Mouse (Mus musculus): ENCODE data around the gene Smarca4. TPM values are rescaled to one million over a fixed set of nuclear protein-coding genes. Genes with fewer than 3 reads are reported as not detected.
A peak's percentile ranks its signal among the peaks of the same experiment; 100 is the strongest.

Gene Smarca4
- total RNA-seq (2014; rRNA removed) (162 and 180 TPM in 2 replicates), polyA plus RNA-seq (2015; fragmentation: Nextera tagmentation; extraction: Ambion mirVana) (76.2 and 92.5 TPM in 2 replicates)

DNA sequence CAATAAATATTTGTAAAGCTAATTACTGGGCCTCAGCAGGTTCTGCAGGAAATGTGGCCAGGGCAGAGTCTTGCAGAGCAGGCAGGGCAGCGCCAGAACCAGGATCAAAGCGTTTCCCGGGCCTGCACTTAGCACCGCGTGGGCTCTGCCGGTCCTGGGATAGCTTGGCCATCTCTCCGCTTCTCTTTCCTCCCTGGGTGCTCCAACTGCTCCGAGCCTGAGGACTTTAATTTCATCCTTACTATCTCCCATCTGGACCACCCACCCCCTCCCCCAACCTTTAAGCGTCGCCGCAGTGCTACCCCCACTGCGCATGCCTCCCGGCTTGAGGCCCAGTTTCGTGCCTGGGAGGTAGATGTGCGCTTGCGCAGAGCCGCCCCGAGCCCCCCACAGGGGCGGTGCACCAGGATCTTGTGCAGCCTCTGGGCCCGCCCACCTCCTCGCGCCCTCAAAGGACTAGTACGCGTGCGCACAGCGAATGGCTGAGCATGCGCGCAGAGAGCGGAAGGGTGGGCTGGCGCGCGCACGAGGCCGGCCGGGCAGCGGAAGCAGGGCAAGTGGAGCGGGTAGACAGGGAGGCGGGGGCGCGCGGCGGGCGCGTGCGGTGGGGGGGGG lies at the start of gene Smarca4:
Gene Smarca4, plus strand, starts transcription at position 553 of the 615 bp plus-strand sequence.
- TF ChIP-seq CTCF (IDR thresholded peaks at IDR 0.05; ENCODE audit: low read depth): no peak
- peak within 1 kb of the TSS; percentile 99 for H3K9ac ChIP-seq
- DNase-seq (peak; percentile 100), ATAC-seq (peak; percentile 96)
- H3K4me1 ChIP-seq (ENCODE audit: insufficient read depth): peaks cover 27% of the 10 kb centered on the region
- no peaks in the 10 kb centered on the region for H3K27me3 ChIP-seq (ENCODE audit: insufficient read depth, low read length)
- no peaks in the 10 kb centered on the region for H3K9me3 ChIP-seq (ENCODE audit: low read length)
- WGBS: 3% methylated on average over 45 of the region's 45 CpGs
- H3K4me2 ChIP-seq (ENCODE audit: low read depth): peak within 1 kb of the TSS; percentile 75
- H3K4me3 ChIP-seq (ENCODE audit: low read depth, low read length): peak within 1 kb of the TSS; percentile 74
- H3K36me3 ChIP-seq (ENCODE audit: insufficient read depth): no peaks in the 10 kb centered on the region
- peak within 1 kb of the TSS; percentile 99 for H3K27ac ChIP-seq (ENCODE audit: low read depth, low read length)

DNA sequence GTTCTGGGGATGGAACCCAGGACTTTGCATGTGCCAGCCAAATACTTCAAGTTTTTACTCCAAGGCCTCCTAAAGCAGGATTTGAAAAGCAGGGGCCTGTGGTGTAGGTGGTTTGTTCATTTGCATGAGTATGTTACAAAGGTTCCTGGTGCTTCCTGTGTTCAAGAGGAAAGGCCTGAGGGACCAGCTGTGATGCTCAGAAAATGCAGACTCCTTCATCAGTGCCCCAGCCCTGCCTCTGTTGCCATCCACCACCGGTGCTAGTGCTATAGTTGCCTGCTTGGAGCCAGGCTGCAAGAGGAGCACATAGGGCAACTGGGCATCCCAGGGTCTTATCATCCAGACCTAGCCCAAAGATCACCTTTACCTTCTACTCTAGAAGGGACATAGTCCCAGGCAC lies 49.4 kb upstream of the Smarca4 start:
- Histone ChIP-seq H3K4me2 (ENCODE audit: low read depth) (no peak overlapping the region), H3K4me1 (ENCODE audit: insufficient read depth) (no peaks in the 10 kb centered on the region), H3K27me3 (ENCODE audit: insufficient read depth, low read length) (no peaks in the 10 kb centered on the region), H3K36me3 (ENCODE audit: insufficient read depth) (peaks cover 20% of the 10 kb centered on the region), H3K27ac (ENCODE audit: low read depth, low read length) (no peak overlapping the region), H3K9me3 (ENCODE audit: low read length) (no peaks in the 10 kb centered on the region), H3K4me3 (ENCODE audit: low read depth, low read length) (no peak overlapping the region), H3K9ac (no peak overlapping the region)
- 100% methylated on average over 1 of the region's 1 CpGs for WGBS
- no peak for ATAC-seq
- no peak for DNase-seq
- TF ChIP-seq CTCF (IDR thresholded peaks at IDR 0.05; ENCODE audit: low read depth): no peak

DNA sequence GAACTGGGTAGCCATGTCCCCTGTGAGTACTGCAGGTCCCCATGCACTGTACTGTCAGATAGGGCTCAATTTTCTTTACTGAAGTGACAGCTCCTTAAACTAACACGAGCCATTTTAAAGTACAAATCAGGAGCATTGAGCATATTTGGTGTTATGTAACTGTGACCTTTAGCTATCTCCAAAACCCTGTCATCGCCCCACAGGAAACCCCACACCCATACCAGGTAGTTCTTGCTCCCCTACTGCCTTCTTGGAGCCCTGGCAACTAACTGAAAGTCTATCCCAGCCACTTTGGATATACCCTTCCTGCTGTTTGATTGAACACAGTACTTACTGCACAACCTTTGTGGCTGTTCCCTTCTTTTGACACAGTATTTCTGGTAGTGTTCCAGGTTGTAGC lies 48.9 kb upstream of the Smarca4 start:
- Histone ChIP-seq H3K9me3 (ENCODE audit: low read length) (no peaks in the 10 kb centered on the region), H3K4me3 (ENCODE audit: low read depth, low read length) (no peak overlapping the region), H3K36me3 (ENCODE audit: insufficient read depth) (peaks cover 25% of the 10 kb centered on the region), H3K4me1 (ENCODE audit: insufficient read depth) (no peaks in the 10 kb centered on the region), H3K9ac (no peak overlapping the region), H3K27me3 (ENCODE audit: insufficient read depth, low read length) (no peaks in the 10 kb centered on the region), H3K4me2 (ENCODE audit: low read depth) (no peak overlapping the region), H3K27ac (ENCODE audit: low read depth, low read length) (no peak overlapping the region)
- DNase-seq: no peak
- WGBS: 91% methylated on average over 2 of the region's 2 CpGs
- no peak for ATAC-seq
- TF ChIP-seq CTCF (IDR thresholded peaks at IDR 0.05; ENCODE audit: low read depth): no peak

DNA sequence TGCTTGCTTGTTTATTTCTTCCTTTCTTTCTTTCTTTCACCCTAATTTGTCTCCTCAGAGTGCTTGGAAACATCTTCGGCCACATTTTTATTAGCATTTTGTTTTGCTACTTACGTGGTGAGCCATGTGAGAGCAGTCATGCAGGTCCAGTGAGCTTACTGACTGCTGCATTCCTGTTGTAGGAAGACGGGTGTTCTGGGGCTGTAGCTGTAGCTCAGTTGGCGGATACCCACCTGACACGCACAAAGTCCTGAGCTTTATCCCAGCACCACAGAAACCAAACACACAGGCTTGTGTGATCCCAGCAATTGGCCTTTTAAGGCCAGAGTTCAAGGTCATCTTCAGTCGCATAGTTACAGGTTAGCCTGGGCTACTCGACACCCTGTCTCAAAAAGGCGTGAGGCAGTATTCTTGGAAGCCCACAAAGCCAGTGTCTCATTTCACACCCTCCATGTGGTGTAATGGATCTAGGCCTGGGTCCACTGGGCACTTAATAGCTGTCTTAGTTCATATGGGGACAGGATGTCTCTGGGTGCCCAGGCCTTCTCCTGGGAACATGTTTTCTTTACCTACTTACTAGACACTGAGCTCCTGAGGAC lies 47.2 kb upstream of the Smarca4 start:
- no peak for TF ChIP-seq CTCF (IDR thresholded peaks at IDR 0.05; ENCODE audit: low read depth)
- 92% methylated on average over 8 of the region's 8 CpGs for WGBS
- DNase-seq (no peak), ATAC-seq (no peak)
- Histone ChIP-seq H3K27me3 (ENCODE audit: insufficient read depth, low read length) (no peaks in the 10 kb centered on the region), H3K4me2 (ENCODE audit: low read depth) (no peak overlapping the region), H3K4me1 (ENCODE audit: insufficient read depth) (no peaks in the 10 kb centered on the region), H3K9ac (no peak overlapping the region), H3K27ac (ENCODE audit: low read depth, low read length) (no peak overlapping the region), H3K36me3 (ENCODE audit: insufficient read depth) (peaks cover 40% of the 10 kb centered on the region), H3K4me3 (ENCODE audit: low read depth, low read length) (no peak overlapping the region), H3K9me3 (ENCODE audit: low read length) (no peaks in the 10 kb centered on the region)

DNA sequence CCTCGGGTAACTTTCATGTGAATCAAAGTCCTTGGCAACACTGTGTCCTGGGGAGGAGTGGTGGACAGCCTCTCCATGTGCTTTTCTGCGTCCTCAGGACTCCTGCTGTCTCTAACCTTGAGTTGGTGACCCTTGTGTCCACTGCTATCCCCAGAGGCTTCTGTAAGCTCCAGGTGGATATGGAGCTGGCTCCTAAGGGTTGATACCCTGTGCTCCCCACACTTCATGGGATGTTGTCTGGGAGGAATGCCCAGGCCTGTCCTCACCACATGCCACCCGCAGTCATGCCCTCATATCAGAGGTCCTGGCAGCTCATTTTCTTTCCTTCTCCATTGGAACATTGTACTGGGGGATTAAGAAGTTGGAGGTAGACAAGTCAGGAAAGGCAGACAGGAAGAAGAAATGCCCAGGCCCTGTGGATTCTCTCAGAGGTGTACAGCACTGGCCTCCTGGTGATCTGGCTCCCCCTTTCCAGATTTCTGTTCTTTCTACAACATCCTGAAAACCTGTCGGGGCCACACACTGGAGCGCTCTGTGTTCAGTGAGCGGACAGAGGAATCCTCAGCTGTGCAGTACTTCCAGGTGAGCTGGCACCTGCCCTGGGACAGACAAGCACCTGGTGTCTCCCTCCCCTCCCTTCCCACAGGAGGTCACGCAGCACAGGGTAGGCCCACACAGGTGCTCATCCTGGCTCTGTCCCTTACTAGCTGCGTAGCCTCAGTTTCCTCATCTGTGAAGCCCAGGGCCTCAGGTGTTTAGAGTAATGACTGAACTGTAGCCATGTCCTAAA lies 41.8 kb upstream of the Smarca4 start:
- Histone ChIP-seq H3K27me3 (ENCODE audit: insufficient read depth, low read length) (no peaks in the 10 kb centered on the region), H3K4me2 (ENCODE audit: low read depth) (no peak overlapping the region), H3K36me3 (ENCODE audit: insufficient read depth) (peaks cover 85% of the 10 kb centered on the region), H3K9ac (no peak overlapping the region), H3K9me3 (ENCODE audit: low read length) (no peaks in the 10 kb centered on the region), H3K27ac (ENCODE audit: low read depth, low read length) (no peak overlapping the region), H3K4me1 (ENCODE audit: insufficient read depth) (no peaks in the 10 kb centered on the region), H3K4me3 (ENCODE audit: low read depth, low read length) (no peak overlapping the region)
- DNase-seq (no peak), ATAC-seq (no peak)
- 94% methylated on average over 8 of the region's 8 CpGs for WGBS
- TF ChIP-seq CTCF (IDR thresholded peaks at IDR 0.05; ENCODE audit: low read depth): no peak

DNA sequence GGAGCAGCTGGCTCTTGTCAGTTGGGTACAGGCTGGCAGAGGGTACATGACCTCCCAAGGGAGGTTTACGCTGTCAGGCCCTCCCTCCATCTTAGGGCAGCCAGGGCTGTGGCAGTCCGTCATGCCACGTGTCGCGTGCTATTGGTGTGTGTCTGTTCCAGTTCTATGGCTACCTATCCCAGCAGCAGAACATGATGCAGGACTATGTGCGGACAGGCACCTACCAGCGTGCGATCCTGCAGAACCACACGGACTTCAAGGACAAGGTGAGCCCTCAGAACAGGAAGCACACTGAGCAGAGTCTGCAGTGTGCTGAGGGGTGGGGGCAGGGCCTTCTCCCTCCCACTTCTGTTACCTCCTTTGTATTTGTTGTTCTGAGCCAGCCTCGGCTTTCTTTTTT lies 40.7 kb upstream of the Smarca4 start:
- H3K9ac ChIP-seq: no peak overlapping the region
- ATAC-seq (no peak), DNase-seq (no peak)
- no peak overlapping the region for H3K27ac ChIP-seq (ENCODE audit: low read depth, low read length)
- WGBS: 96% methylated on average over 10 of the region's 10 CpGs
- H3K36me3 ChIP-seq (ENCODE audit: insufficient read depth): peaks cover 87% of the 10 kb centered on the region
- H3K27me3 ChIP-seq (ENCODE audit: insufficient read depth, low read length): no peaks in the 10 kb centered on the region
- no peaks in the 10 kb centered on the region for H3K9me3 ChIP-seq (ENCODE audit: low read length)
- no peak for TF ChIP-seq CTCF (IDR thresholded peaks at IDR 0.05; ENCODE audit: low read depth)
- no peaks in the 10 kb centered on the region for H3K4me1 ChIP-seq (ENCODE audit: insufficient read depth)
- H3K4me2 ChIP-seq (ENCODE audit: low read depth): no peak overlapping the region
- no peak overlapping the region for H3K4me3 ChIP-seq (ENCODE audit: low read depth, low read length)

DNA sequence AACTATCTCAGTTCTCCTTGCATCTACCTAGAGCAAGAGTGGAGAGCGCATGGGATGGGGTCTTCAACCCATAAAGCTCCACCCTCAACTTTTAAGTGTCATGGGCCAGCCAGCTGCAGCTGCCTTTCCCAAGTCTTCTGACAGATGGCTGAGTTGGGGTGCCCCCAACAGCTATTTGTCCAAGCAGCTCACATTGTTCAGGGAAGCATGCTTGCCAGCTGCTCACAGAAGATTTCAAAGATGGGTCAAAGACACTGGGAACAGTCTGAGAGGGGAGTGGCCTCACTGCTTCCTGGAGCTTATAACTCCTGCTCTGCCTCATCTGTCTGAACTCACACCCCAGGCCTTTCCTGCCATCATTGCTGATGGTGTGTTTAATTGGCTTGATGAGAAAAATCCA lies 39.7 kb upstream of the Smarca4 start:
- TF ChIP-seq CTCF (IDR thresholded peaks at IDR 0.05; ENCODE audit: low read depth): no peak
- H3K4me3 ChIP-seq (ENCODE audit: low read depth, low read length): no peak overlapping the region
- no peaks in the 10 kb centered on the region for H3K27me3 ChIP-seq (ENCODE audit: insufficient read depth, low read length)
- H3K27ac ChIP-seq (ENCODE audit: low read depth, low read length): no peak overlapping the region
- WGBS: 88% methylated on average over 1 of the region's 1 CpGs
- ATAC-seq (no peak), DNase-seq (no peak)
- no peak overlapping the region for H3K4me2 ChIP-seq (ENCODE audit: low read depth)
- no peaks in the 10 kb centered on the region for H3K4me1 ChIP-seq (ENCODE audit: insufficient read depth)
- no peaks in the 10 kb centered on the region for H3K9me3 ChIP-seq (ENCODE audit: low read length)
- H3K9ac ChIP-seq: no peak overlapping the region
- peaks cover 86% of the 10 kb centered on the region for H3K36me3 ChIP-seq (ENCODE audit: insufficient read depth)
